Mouse (Mus musculus): ENCODE data around the gene Rftn1. TPM values are rescaled to one million over a fixed set of nuclear protein-coding genes. Genes with fewer than 3 reads are reported as not detected.
"Not testable (repeated sequence)": the region's sequence is repeated elsewhere in the genome, so short reads cannot be mapped to it uniquely, and the experiment has no call there.

The Rftn1 gene
- total RNA-seq (2021): 10 to 100 TPM in 1 of 2 experiments, 1 to 10 TPM in 1; 9.7 to 11.5 TPM
- long read RNA-seq, experiment 1, full-length matches to known transcripts: 21 of 23 reads
- long read RNA-seq, experiment 1, partial matches to known transcripts: 2 of 23 reads
- long read RNA-seq, experiment 1, other reads (novel, unspliced or antisense): 0 of 23 reads
- long read RNA-seq, experiment 2, full-length matches to known transcripts: 35 of 38 reads
- long read RNA-seq, experiment 2, partial matches to known transcripts: 0 of 38 reads
- long read RNA-seq, experiment 2, other reads (novel, unspliced or antisense): 3 of 38 reads

DNA sequence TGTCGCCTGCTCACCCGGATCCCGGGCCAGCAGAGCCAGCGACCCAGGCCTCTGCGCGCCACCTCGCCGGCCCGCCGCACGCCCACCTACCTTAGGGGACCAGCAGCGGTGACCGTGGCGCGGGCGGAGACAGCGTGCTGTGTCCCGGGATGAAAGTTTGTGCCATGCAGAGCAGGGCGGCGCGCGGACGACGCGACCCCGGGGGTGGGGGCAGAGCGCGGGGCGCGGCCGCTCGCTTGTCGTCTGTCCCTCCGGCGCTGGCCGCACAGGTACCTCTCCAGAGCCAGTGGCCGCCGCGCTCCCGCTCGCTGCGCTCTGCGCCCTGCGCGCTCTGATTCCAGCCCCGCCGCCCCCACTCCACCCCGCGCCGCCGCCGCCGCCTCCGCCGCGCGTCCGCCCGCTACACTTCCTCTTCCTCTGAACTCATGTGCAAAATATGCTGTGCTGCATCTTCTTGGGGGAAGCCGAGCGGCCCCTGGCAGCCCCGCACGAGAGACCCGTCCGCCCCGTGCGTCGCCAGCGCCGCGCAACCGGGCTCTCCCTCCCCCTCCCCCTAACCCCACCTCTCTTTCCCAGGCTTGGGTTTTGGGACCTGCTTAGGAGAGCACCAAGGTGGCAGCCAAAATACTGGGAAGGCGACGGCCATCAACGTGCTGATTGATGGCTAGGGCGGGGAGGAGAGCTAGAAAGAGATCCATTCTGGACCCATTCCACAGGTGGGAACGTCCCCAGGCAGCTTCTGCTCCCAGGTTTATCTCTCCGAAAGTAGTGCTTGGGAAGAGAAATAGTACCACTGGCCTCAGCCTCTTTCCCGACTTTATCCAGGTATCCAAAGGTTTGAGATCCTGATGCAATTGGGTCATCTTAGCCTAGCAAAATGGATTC lies at the start of gene Rftn1:
TSS of gene Rftn1 (minus strand) at position 544 of the 885 bp plus-strand sequence.
- DNase-seq (ENCODE audit: low spot score in 2 of 2): peak; percentile 29 to 65

DNA sequence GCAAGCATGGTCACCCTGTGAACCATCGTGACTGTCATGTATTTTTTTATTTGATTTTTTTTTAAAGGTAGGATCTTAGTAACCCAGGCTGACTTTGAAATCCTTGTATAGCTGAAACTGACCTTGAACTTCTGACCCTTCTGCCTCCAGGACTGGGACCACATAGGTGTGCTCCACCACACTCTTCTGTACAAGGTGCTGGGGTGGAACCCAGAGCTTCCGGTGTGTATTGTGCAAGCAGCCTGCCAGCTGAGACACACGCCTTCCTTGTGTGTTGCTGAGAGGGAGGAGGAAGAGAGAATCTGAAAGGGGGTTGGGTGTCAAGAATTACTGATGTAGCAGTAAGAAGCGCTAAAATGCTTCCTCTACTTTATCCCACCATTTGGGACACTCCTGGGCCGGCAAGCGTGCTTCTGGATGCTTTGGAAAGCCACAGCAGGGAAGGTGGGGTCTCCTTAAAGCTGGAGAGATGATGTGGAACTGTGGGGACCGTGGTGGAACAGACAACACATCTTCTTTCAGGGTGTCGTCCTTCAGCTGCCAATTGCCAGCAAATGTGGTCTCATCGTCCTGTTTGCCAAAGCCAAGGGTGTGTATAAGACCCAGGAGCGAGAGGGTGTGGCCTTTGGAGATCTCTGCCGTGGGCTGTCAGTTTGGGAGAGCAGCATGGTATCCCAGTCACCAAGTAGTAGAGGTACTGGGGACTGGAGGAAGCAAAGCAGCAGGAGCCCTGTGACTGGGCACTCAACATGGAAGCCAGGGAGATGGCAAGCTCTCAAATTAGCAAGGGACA lies 47.5 kb upstream of the Rftn1 start:
- no peak for DNase-seq (ENCODE audit: low spot score in 2 of 2)

DNA sequence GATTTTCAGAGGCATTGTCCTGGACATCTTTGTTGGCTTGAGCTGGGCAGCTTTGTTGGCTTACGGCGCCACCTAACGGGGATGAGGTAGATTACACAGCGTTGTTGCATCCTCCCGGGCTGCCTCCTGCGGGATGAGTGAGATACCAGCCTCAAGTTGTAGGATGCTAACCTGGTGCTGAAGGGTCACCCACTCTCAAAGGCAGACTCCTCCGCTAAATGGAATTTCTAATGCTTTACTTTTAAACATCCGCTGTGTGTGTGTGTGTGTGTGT lies 46.9 kb upstream of the Rftn1 start:
- DNase-seq (ENCODE audit: low spot score in 2 of 2): peak; percentile 82 to 84

DNA sequence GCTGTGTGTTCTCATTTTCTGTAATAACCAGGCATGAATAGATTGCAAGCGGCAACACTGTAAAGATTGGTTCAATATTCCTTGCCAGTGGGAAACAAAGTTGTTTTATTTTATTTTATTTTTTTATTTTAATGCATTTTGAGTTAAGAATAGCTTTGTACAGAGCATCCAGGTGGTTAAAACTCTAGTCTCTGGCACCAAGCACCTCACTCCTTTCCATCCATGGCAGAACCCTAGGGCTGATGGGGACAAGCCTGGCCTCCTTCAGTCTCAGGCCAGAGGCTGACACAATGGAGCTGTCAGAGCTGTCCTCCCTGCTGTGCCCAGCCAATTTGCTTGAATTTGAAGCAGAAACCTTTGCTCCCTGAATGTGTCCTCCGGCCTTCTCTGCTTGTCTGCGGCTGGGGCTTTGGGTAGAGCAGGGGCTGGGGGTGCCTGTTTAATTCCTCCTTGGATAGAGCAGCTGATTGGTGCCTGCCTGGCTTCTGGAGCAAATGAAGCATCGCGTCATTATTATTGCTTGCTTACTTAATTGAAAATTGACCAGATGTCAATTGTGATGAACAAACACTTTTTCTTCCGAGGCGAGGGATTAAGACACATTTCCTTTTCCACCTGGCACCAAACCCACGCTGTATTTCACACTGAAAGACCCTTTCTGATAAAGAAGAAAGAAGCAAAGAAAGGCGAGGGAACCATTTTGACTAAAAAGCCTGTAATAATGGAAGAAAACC lies 46.4 kb upstream of the Rftn1 start:
- DNase-seq (ENCODE audit: low spot score in 2 of 2): no peak

DNA sequence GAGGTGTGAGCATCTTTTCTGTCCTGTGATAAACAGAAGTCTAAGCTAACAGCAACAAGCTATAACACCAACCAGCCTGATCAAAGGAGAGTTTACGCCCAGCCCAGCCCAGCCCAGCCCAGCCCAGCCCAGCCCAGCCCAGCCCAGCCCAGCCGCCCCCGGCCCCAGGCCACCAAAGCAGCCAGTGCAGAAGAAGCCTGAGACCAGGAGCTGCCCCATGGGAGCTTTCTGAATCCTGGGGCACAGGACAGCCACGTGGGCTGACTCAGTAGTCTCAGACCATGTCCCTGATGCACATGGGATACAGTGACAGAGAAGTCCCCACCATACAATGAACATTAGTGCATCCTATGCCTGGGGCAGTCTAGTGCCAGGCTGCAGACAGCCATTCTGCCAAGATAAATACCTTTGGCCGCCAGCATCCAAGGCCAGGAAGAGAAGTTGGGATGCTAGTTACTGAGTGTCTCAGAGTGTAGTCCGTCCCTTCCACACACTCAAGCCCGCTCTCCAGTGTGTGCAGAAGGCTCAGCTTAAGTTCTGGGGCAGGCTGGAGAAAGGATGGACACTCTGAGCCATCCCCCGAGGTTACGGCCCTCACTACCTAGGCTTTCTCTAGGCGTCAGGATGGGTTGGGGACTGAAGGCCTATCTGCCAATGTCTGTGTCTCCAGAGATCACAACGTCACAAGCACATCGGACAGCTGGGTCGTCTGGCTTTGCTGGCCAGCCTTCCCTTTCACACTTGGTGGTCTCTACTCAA lies 45.6 kb upstream of the Rftn1 start:
- DNase-seq (ENCODE audit: low spot score in 2 of 2): no peak

DNA sequence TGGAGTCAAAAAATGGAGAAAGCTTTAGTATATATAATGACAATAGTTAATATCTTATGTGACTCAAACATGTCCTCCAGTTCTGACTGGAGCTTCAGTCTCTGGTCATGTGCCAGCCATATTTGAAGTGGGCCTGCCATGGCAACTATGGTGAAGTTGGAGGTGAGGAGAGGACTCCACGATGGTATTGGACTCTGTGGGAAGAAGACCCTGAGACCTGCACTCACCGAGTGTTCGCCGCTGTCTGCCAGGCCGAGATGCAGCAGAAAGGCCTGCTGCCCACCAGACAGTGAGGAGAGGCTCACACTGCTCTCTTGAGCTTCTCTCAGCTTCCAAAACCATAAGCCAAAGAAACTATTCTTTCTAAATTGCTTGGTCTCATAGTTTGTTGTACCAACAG lies 43.5 kb upstream of the Rftn1 start:
- no peak for DNase-seq (ENCODE audit: low spot score in 2 of 2)

DNA sequence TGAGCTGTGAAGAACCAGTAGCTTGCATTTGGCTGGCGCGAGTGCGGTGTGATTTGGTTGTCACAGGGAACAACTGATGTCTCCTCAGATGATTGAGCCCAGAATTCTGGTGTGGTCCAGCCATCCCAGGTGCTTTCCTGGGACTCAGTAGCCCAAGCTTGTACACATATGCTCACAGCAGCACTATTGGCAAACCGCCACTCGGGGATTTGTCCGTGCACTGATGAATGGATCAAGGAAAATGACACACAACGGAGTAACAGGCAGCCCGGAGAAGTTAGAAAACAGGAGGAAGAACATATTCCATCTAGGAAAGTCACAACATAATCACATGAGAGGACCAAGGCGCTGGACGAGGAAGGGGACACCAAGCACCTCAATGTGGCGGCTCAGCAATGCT lies 42.3 kb upstream of the Rftn1 start:
- no peak for DNase-seq (ENCODE audit: low spot score in 2 of 2)

DNA sequence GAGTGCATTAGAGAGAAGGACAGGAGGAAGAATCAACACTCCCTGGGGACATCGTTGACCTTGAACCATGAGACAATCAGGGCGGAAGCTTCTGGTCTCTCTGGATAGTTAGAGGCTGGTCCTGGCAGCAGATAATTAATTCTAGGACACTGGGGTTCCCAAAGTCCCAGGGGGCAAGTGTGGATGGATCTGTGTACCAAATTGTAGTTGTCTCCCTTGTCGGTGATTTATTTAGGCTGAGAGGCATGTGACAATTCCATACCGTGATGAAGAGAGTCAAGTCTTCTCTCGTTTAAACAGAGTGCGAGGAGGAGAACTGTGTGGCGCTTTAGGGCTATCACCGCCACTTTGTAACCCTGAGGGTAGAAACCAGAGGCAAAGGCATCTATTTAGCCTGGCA lies 40.7 kb upstream of the Rftn1 start:
- no peak for DNase-seq (ENCODE audit: low spot score in 2 of 2)

DNA sequence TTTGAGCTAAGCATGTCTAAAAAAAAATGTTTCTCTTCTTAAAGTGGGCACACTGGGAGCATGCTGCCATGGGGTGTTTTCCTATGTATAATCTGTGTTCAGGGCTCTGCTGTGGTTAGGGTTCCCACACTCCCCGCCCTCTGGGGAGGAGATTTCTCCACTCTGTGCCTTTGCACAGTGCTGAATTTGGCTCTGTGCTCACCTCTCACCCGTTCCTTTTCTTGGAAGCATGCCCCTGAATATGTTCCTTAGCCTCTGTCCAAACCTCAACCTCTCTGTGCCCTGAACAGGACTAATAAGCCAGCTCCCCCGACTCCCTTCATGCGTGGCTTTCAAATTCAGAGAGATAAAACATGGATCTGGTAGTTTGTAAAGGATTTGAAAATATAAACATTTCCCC lies 39.1 kb upstream of the Rftn1 start:
- DNase-seq (ENCODE audit: low spot score in 2 of 2): no peak

DNA sequence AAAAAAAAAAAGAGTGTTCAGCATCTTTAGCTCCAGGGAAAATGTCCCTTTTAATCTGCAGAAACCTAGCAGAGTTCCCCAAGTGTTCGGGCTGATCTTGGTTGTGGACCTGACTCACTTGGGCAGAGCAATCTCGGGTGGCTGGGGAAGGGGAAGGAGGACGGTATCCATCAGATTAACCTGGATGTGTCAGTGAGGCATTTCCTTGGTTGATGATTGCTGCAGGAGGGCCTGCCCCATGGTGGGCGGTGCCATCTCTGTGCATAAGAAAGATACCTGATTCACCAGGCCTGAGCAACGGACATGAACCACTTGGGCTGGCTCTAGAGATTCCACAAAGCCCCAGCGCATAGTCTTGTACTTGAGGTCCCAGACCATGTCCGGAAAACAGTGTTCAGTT lies 36.9 kb upstream of the Rftn1 start:
- DNase-seq (ENCODE audit: low spot score in 2 of 2): no peak

DNA sequence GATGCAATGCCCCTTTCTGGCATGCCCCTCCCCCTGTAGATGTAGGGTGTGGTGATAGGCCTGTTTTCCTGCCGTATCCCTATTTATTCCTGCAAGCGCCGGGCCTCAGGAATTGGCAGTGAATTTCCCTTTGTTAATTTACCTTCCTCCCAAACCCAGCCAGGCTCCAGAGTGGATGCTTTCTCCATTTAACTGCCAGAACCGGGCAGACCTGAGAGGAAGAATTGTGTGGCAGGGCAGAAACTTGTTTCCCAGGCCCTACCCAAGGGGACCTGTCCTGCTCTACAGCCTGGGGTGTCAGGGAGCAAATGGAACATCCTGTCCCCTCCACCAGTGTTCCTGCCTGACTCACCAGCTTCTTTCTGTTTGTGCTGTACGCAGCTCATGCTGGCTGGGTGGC lies 34.2 kb upstream of the Rftn1 start:
- DNase-seq (ENCODE audit: low spot score in 2 of 2): no peak

DNA sequence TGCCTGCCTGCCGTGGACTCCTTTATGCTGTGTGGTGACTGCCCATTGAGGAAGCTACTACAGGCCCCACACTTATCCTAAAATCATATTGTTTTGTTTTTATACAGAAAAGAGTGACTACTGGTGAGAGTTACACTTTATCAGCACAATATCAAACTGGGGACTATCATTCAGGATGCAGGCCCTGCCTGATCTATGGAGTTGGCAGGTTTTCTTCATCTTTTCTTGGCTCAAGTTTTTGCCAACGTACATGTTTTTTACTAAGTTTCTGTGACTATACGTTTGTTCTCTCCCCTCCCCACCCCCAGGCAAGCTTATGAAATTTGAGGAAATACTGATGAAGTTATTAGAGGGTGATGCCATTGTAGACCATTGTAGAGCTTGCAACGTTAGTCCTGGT lies 27.5 kb upstream of the Rftn1 start:
- DNase-seq (ENCODE audit: low spot score in 2 of 2): no peak

DNA sequence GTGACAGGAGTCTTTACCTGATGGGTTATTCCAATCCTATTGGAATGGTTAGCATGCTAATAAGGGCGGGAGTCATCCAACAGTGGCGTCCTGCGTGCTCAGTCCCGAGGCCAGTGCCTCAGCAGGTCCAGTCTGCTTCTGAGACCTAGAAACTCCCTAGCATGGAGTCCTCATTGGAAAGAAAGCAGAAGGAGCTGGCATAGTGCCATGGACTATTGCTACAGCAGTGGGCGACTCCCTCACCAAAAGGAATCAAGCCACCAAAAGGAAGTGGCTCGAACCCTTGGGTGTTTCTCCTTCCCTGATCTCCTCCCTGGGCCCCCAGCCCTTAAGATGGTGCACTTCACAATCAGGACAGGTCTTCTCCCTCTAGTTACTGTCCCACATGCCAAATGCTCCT lies 24.6 kb upstream of the Rftn1 start:
- no peak for DNase-seq (ENCODE audit: low spot score in 2 of 2)

DNA sequence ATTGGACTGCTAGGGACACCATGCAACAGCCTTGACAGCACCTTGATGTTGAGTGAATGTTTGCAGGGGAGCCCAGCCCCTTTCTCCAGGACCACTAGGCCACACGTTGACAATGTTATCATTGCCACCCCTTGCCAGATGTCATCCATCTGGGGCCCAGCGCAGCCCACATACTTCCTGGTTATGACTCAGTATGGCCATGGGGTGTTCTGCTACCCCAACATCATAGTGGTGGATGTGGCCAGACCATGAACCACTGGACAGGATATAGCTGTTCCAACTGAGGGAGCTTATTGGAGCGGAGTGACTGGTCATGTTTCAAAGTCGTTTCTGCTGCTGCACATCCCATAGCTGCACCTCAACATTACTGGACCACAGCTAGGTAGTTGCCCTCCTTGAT lies 22.6 kb upstream of the Rftn1 start:
- no peak for DNase-seq (ENCODE audit: low spot score in 2 of 2)

DNA sequence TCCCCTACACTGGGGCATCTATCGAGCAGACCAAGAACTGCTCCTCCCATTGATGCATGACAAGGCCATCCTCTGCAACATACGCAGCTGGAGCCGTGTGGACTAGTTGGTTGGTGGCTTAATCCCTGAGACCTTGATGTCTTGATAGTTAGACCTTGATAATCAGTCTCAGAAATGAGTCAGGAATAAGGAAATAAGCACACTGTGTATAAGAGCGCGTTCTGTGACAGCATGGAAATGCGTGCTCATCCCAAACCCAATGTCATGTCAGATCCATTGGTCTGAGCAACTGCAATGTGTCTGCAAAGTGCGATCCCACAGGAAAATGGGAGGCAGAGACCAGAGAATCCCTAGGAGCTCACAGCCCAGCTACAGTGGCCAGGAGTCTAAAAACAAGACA lies 21.3 kb upstream of the Rftn1 start:
- DNase-seq (ENCODE audit: low spot score in 2 of 2): no peak

DNA sequence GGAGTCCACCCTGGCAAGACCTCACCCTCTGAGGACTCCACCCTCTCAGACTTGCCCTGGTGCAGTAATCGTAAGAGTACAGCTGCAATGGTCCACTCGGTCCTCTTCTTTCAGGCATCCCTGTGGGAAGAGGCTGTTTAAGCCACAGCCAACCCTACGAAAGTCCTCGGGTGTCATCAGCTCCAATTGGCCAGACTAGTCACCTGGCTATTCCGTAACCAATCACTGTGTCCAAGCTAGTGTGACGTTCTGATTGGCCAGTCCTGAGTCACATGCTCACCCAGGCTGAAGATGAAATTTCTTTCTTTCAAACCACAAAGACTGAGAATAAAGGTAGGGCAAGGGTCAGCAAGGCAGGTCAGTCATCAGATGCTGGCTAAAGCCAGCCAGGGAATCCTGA lies 19.4 kb upstream of the Rftn1 start:
- DNase-seq (ENCODE audit: low spot score in 2 of 2): no peak

DNA sequence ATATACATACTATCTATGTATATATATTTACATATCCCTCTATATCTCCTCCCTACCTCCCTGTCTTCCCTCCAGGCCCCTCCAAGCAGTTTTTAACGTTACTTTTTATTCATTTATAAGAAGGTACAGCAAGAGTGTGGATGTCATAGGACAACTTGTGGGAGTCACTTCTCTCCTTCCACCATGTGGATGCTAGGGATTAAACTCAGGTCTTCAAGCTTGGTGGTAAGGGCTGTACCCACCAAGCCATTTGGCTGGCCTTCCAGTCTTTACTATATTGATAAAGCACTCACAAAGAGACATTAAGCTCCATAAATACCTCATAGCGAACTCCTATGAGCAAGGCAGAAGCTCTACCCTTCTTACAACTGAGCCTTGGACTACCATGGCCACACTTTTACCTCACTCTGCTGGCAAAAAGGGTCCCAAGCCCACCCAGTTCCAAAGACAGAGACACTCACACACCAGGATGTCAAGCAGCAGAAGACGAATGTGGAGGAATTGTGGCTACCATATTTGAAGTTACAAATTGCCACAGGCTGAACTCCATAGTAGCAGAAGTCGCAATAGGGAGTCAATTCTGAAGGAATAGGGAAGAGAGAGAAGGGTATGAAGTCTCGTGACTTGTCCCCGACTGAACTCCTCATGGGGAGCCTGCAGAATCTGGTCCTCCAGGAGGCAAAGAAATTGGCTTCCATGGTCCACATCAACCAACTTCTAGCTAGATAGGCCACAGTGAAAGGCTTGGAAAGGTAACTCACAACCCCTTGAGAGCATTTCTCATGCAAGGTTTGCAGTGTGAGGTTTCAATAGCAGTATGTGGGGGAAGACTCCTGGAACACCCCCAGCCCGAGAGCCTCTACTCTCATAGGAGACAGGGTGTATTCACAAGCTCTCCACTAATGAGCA lies 17.9 kb upstream of the Rftn1 start:
- DNase-seq (ENCODE audit: low spot score in 2 of 2): no peak

DNA sequence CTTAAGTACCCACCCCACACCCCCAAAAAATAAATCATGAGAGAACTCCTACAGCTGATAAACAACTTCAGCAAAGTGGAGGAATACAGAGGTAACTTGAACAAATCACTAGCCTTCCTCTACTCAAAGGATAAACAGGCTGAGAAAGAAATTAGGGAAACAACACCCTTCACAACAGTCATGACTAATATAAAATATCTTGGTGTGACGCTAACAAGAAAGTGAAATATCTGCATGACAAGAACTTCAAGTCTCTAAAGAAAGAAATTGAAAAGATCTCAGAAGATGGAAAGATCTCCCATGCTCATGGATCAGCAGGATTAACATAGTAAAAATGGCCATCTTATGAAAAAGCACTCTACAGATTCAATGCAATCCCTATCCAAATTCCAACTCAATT lies 15.8 kb upstream of the Rftn1 start:
- DNase-seq (ENCODE audit: low spot score in 2 of 2): not testable (repeated sequence)

DNA sequence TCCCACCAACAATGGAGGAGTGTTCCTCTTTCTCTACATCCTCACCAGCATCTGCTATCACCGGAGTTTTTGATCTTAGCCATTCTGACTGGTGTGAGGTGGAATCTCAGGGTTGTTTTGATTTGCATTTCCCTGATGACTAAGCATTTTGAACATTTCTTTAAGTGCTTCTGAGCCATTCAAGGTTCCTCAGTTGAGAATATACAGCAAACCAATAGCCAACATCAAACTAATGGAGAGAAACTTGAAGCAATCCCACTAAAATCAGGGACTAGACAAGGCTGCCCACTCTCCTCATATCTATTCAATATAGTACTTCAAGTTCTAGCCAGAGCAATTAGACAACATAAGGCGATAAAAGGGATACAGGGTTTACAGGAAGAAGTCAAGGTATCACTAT lies 15.4 kb upstream of the Rftn1 start:
- not testable (repeated sequence) for DNase-seq (ENCODE audit: low spot score in 2 of 2)

All from adrenal gland, adult 18-20 months (tissue).